Mouse (Mus musculus) monocyte, adult 2 months (primary cell): ENCODE measurements around the gene Med14.

Experiments used
- DNase-seq, 2 experiments: peaks; one replicate each; pipeline ENCODE4 v3.0.0; 2022; ENCODE audit warnings: low spot score in 2 of 2, low read depth in 1 of 2

Med14 gene

GRCm38 (mm10) chrX:12673054-12673775 lies 88.7 kb downstream of the Med14 start, which contains the start of gene 1810030O07Rik:
Gene 1810030O07Rik, minus strand, starts transcription at chrX:12673668.
- DNase-seq, result peak; percentile 59 to 69

DNA sequence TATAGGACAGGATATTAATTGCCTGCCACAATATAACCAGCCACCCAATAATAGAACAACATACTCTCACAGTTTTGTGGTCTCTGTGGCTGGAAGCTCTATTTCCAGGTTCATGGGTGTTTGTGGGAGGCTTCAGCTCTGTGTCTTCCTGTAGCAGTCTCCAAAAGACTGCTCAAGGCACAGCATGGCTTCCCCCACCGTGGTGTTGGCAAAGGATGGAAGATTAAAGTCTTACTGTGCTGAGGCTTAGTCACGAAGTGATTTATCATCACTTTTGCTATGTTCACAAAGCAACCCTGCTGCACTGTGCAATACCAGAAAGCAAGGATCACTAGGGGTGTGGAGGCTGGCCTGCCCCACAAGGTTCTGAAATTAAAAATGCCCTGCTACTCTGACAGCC lies 108.0 kb downstream of the Med14 start:
- DNase-seq, result no peak

- no peak for DNase-seq
Observed at GRCm38 (mm10) chrX:12651906-12652305, 110.0 kb downstream of the Med14 start.

- no peak for DNase-seq
Observed at GRCm38 (mm10) chrX:12645531-12646304, 116.2 kb downstream of the Med14 start.

DNA sequence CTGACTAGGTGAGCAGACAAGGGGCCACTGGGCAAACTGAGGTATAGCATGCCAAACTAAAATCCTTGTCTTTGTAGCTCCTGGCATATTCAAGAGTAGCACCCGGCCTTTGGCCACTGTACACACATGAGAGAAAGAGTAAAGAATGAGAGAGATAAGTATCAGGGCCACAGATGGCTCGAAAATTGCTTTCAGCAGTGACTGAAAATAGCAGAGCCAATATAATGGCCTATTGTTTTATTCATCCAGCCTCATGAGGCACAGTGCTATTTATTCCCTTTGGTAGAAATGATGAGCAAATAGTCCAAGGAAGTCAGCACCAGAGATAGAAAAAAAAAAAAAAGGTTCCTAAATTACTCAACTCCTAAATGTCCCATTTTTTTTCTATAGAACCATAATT lies 116.9 kb downstream of the Med14 start:
- no peak for DNase-seq
